Mouse (Mus musculus): ENCODE measurements around the gene Foxn2. TPM values are rescaled to one million over a fixed set of nuclear protein-coding genes. Genes with fewer than 3 reads are reported as not detected.

Foxn2 gene
- total and polyA plus RNA-seq, 2 experiments from 2014 or later, result 5.4 to 9.0 TPM

DNA sequence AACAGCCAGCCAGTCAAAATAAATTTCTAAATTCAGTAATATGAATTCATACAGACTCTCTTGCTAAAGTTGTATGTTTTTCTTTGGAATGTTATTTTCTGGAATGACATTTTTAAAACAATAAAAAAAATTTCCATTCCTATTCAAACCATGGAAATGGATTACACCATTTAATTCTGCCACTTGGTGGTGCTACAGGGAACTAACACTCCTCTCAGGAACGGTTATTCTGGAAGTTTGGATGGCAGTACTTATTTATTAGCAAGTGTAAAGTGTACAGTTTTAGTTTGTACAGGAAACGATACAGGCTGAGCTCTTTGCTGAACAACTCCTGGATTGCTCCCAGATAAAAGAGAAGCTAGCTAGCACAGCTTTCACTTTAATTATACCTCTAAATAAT is 87.3 kb downstream of the Foxn2 start:
- Histone ChIP-seq H3K4me2 (ENCODE audit: low read depth, low read length) (no peak overlapping the region), H3K27ac (ENCODE audit: low read depth) (no peak overlapping the region)

GRCm38 (mm10) chr17:88529519-88530235 is 89.2 kb downstream of the Foxn2 start, which contains the start of gene Ppp1r21:
Gene Ppp1r21 (plus strand): TSS chr17:88530118.
- no peak for TF ChIP-seq CTCF (IDR thresholded peaks at IDR 0.05; ENCODE audit: low read depth)
- TF ChIP-seq EP300 (IDR thresholded peaks at IDR 0.05; ENCODE audit: low read depth), result 0 out of 2 replicates have a peak, but pooled peaks have one; percentile 27
- WGBS, result 10% methylated on average over 31 of the region's 49 CpGs
- Histone ChIP-seq H3K27me3 (ENCODE audit: control insufficient read depth, insufficient read depth, low read length) (no peaks in the 10 kb centered on the region), H3K9ac (replicated peaks; ENCODE audit: low read depth, low read length) (peak within 1 kb of the TSS; percentile 71), H3K4me3 (ENCODE audit: low read depth, low read length) (peak within 1 kb of the TSS; percentile 87), H3K9me3 (replicated peaks; ENCODE audit: control insufficient read depth, low read length) (no peaks in the 10 kb centered on the region), H3K4me2 (ENCODE audit: low read depth, low read length) (peak within 1 kb of the TSS; percentile 84), H3K36me3 (replicated peaks; ENCODE audit: control insufficient read depth, insufficient read depth, low read length) (no peaks in the 10 kb centered on the region), H3K4me1 (ENCODE audit: control insufficient read depth, insufficient read depth) (no peaks in the 10 kb centered on the region), H3K27ac (ENCODE audit: low read depth) (peak within 1 kb of the TSS; percentile 74)
- ATAC-seq (ENCODE audit: insufficient read depth, low read depth), result peak; percentile 99
- DNase-seq (ENCODE audit: low spot score), result peak; percentile 93

More for the DNA sequence above, 87.3 kb downstream of the Foxn2 start:
- H3K4me1 ChIP-seq (ENCODE audit: control insufficient read depth, insufficient read depth), result no peaks in the 10 kb centered on the region
- peak; percentile 30 for DNase-seq (ENCODE audit: low spot score)
- H3K4me3 ChIP-seq (ENCODE audit: low read depth, low read length), result no peak overlapping the region
- TF ChIP-seq EP300 (IDR thresholded peaks at IDR 0.05; ENCODE audit: low read depth), result no peak
- peak; percentile 67 for TF ChIP-seq CTCF (IDR thresholded peaks at IDR 0.05; ENCODE audit: low read depth)
- H3K27me3 ChIP-seq (ENCODE audit: control insufficient read depth, insufficient read depth, low read length), result no peaks in the 10 kb centered on the region
- no peaks in the 10 kb centered on the region for H3K9me3 ChIP-seq (replicated peaks; ENCODE audit: control insufficient read depth, low read length)
- no peak overlapping the region for H3K9ac ChIP-seq (replicated peaks; ENCODE audit: low read depth, low read length)
- H3K36me3 ChIP-seq (replicated peaks; ENCODE audit: control insufficient read depth, insufficient read depth, low read length), result no peaks in the 10 kb centered on the region
- ATAC-seq (ENCODE audit: insufficient read depth, low read depth), result no peak
- WGBS, result 8% methylated on average over 2 of the region's 2 CpGs

GRCm38 (mm10) chr17:88530236-88530619 is 89.7 kb downstream of the Foxn2 start:
- Histone ChIP-seq H3K9me3 (replicated peaks; ENCODE audit: control insufficient read depth, low read length) (no peaks in the 10 kb centered on the region), H3K27me3 (ENCODE audit: control insufficient read depth, insufficient read depth, low read length) (no peaks in the 10 kb centered on the region), H3K4me3 (ENCODE audit: low read depth, low read length) (peak overlapping the region; percentile 87), H3K9ac (replicated peaks; ENCODE audit: low read depth, low read length) (peak overlapping the region; percentile 71), H3K4me1 (ENCODE audit: control insufficient read depth, insufficient read depth) (no peaks in the 10 kb centered on the region), H3K36me3 (replicated peaks; ENCODE audit: control insufficient read depth, insufficient read depth, low read length) (no peaks in the 10 kb centered on the region), H3K4me2 (ENCODE audit: low read depth, low read length) (peak overlapping the region; percentile 84), H3K27ac (ENCODE audit: low read depth) (peak overlapping the region; percentile 68)
- peak; percentile 23 for DNase-seq (ENCODE audit: low spot score)
- peak; percentile 42 for ATAC-seq (ENCODE audit: insufficient read depth, low read depth)
- 0% methylated on average over 13 of the region's 14 CpGs for WGBS
- TF ChIP-seq CTCF (IDR thresholded peaks at IDR 0.05; ENCODE audit: low read depth), result no peak
- no peak for TF ChIP-seq EP300 (IDR thresholded peaks at IDR 0.05; ENCODE audit: low read depth)

DNA sequence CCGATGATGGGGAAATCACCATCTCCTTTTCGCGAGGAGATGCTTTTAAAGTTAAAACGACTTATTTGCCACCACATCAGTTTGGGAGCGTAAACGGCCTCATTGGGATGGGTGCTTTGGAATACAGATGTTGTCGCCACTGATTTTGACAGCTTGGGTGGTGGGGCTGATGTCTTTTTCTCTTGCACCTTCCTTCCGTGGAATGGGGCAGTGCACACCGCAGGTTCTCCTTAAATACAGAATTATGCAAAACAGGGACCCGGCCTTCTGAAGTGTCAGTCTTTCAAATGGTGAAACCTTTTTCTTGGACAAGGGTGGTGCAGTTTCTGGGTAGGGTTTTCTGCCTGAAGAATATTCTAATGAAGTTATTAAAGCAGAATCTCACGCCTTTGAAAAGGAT is 90.2 kb downstream of the Foxn2 start:
- Histone ChIP-seq H3K27me3 (ENCODE audit: control insufficient read depth, insufficient read depth, low read length) (no peaks in the 10 kb centered on the region), H3K9me3 (replicated peaks; ENCODE audit: control insufficient read depth, low read length) (no peaks in the 10 kb centered on the region), H3K36me3 (replicated peaks; ENCODE audit: control insufficient read depth, insufficient read depth, low read length) (no peaks in the 10 kb centered on the region), H3K4me3 (ENCODE audit: low read depth, low read length) (peak overlapping the region; percentile 87), H3K9ac (replicated peaks; ENCODE audit: low read depth, low read length) (peak overlapping the region; percentile 71), H3K4me2 (ENCODE audit: low read depth, low read length) (peak overlapping the region; percentile 84), H3K4me1 (ENCODE audit: control insufficient read depth, insufficient read depth) (no peaks in the 10 kb centered on the region), H3K27ac (ENCODE audit: low read depth) (0 out of 2 replicates have a peak overlapping the region, but pooled peaks have one; percentile 68)
- DNase-seq (ENCODE audit: low spot score) (no peak), ATAC-seq (ENCODE audit: insufficient read depth, low read depth) (no peak)
- WGBS, result 13% methylated on average over 11 of the region's 11 CpGs
- TF ChIP-seq CTCF (IDR thresholded peaks at IDR 0.05; ENCODE audit: low read depth) (no peak), EP300 (IDR thresholded peaks at IDR 0.05; ENCODE audit: low read depth) (no peak)

DNA sequence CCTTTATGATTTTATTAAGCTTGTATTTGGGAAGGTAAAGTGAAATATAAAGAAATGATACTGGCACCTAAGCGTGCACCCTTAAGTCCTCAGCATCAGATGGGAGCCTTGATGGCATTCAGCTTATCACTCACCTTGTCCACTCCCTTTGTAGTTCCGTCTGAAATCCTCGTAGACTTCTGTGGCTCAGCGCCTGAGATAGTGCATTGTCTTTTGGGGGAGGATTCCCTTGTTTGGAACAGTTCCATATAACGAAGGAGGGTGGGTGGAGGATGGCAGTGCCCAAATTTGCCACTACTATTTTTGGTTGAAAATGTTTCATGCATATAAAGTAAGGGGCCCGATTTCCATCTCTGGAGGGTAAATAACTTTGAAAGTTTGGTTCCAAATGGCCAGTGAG is 90.7 kb downstream of the Foxn2 start:
- Histone ChIP-seq H3K9ac (replicated peaks; ENCODE audit: low read depth, low read length) (no peak overlapping the region; the same call in 1 of the 2 replicates), H3K36me3 (replicated peaks; ENCODE audit: control insufficient read depth, insufficient read depth, low read length) (no peaks in the 10 kb centered on the region), H3K4me1 (ENCODE audit: control insufficient read depth, insufficient read depth) (no peaks in the 10 kb centered on the region), H3K27me3 (ENCODE audit: control insufficient read depth, insufficient read depth, low read length) (no peaks in the 10 kb centered on the region), H3K27ac (ENCODE audit: low read depth) (no peak overlapping the region), H3K9me3 (replicated peaks; ENCODE audit: control insufficient read depth, low read length) (no peaks in the 10 kb centered on the region), H3K4me2 (ENCODE audit: low read depth, low read length) (peak overlapping the region; percentile 84; the same call in 1 of the 2 replicates), H3K4me3 (ENCODE audit: low read depth, low read length) (no peak overlapping the region)
- no peak for TF ChIP-seq EP300 (IDR thresholded peaks at IDR 0.05; ENCODE audit: low read depth)
- 53% methylated on average over 6 of the region's 6 CpGs for WGBS
- DNase-seq (ENCODE audit: low spot score), result no peak
- ATAC-seq (ENCODE audit: insufficient read depth, low read depth), result no peak

All from heart, postnatal 0 days (tissue).